Mouse (Mus musculus) embryonic facial prominence, embryonic 12.5 days (tissue): ENCODE data around the gene Lce1h. TPM values are rescaled to one million over a fixed set of nuclear protein-coding genes. Genes with fewer than 3 reads are reported as not detected.

Experiments used
- ATAC-seq: fragments of 200-750 bp; cut with Nextera tagmentation; 2 replicates; pipeline ENCODE4 v1.8.0; 2017; ENCODE audit not compliant: insufficient number of reproducible peaks, insufficient read depth, low FRiP score, low TSS enrichment
- H3K27ac ChIP-seq: fragments of 300-500 bp; sonication (generic); 2 replicates; pipeline ENCODE4 v1.5.1; 2016; ENCODE audit warnings: mild to moderate bottlenecking
- H3K27me3 ChIP-seq: fragments of 300-500 bp; sonication (generic); 2 replicates; pipeline ENCODE4 v1.6.1; 2016; ENCODE audit warnings: mild to moderate bottlenecking, moderate library complexity
- H3K36me3 ChIP-seq: fragments of 300-500 bp; sonication (generic); 2 replicates; pipeline ENCODE4 v1.6.1; 2016; ENCODE audit warnings: mild to moderate bottlenecking
- H3K4me1 ChIP-seq: fragments of 300-500 bp; sonication (generic); 2 replicates; pipeline ENCODE4 v1.6.1; 2016
- H3K4me2 ChIP-seq: fragments of 300-500 bp; sonication (generic); replicated peaks from 2 replicates; pipeline ENCODE4 v1.6.1; 2016; ENCODE audit warnings: mild to moderate bottlenecking, moderate library complexity
- H3K4me3 ChIP-seq: fragments of 300-500 bp; sonication (generic); 2 replicates; pipeline ENCODE4 v1.5.1; 2016; ENCODE audit warnings: mild to moderate bottlenecking
- H3K9ac ChIP-seq: fragments of 300-500 bp; sonication (generic); 2 replicates; pipeline ENCODE4 v1.6.1; 2016; ENCODE audit warnings: mild to moderate bottlenecking, moderate library complexity
- H3K9me3 ChIP-seq: fragments of 300-500 bp; sonication (generic); 2 replicates; pipeline ENCODE4 v1.6.1; 2016; ENCODE audit warnings: mild to moderate bottlenecking, moderate library complexity
- WGBS: fragments of 180-500 bp; shearing (Covaris S2); methylation state at CpG from one replicate; pipeline ENCODE4 v1.1.7; 2016; 5-methylcytosine and 5-hydroxymethylcytosine counted together
- polyA plus RNA-seq: library from polyadenylated mRNA; unstranded; fragments of >200 nt; fragmentation: Nextera tagmentation; extraction: Ambion mirVana; gene quantifications from 2 replicates; pipeline ENCODE4 v1.2.1, GENCODE M21; 2016

Gene Lce1h
- polyA plus RNA-seq = not detected in 2 replicates

GRCm38 (mm10) chr3:92764965-92765364 lies at the start of gene Lce1h:
Gene Lce1h (minus strand): TSS chr3:92765065.
- Histone ChIP-seq H3K4me3 (no peak within 1 kb of the TSS), H3K36me3 (no peaks in the 10 kb centered on the region), H3K9me3 (no peaks in the 10 kb centered on the region), H3K9ac (no peak within 1 kb of the TSS), H3K27me3 (no peaks in the 10 kb centered on the region), H3K4me2 (no peak within 1 kb of the TSS), H3K27ac (no peak within 1 kb of the TSS), H3K4me1 (no peaks in the 10 kb centered on the region)
- 97% methylated on average over 1 of the region's 1 CpGs for WGBS
- ATAC-seq = no peak

DNA sequence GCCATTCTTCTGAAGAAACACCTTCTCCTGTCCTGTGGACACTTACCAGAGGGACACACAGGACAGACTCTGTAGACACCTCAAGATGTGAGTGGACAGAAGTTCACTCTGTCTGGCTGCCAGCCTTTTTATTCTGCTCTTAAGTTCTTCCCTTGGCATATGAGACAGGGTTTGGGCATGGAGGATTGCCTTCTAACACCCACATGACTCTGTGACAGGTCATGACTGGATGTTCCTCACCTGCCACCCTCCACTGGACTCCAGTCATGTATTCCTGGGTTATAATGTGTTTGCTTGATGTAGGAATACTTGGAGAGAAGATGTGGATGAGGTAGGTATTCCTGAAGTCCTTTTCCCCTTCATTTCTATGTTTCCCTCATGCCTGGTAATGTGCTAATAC lies 42.9 kb upstream of the Lce1h start, which contains the start of gene Lce1k:
Gene Lce1k, minus strand, starts transcription at position 101 of the 400 bp plus-strand sequence.
- Histone ChIP-seq H3K36me3 (no peaks in the 10 kb centered on the region), H3K4me1 (no peaks in the 10 kb centered on the region), H3K9ac (no peak within 1 kb of the TSS), H3K4me3 (no peak within 1 kb of the TSS), H3K27ac (no peak within 1 kb of the TSS), H3K27me3 (no peaks in the 10 kb centered on the region), H3K9me3 (no peaks in the 10 kb centered on the region), H3K4me2 (no peak within 1 kb of the TSS)
- no peak for ATAC-seq

DNA sequence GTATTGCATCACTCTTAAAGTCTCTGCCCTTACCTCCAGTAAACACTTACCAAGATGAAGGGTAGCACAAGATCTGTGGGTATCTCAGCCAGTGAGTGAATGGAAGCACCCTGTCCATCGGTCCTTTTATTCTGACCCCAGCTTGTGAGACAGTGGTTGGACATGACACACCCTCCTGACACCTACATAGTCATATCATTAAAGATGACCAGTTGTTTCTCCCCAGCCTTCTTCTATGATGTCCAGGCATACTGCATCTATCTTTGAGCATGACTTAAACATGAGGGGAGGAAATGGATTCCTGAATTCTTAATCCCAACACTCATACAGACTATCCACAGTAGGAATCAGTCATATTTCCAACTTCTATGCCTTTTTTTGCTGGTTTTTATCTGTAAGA lies 25.5 kb upstream of the Lce1h start, which contains the start of gene Lce1j:
Gene Lce1j, minus strand, starts transcription at position 101 of the 400 bp plus-strand sequence.
- Histone ChIP-seq H3K4me1 (no peaks in the 10 kb centered on the region), H3K9me3 (no peaks in the 10 kb centered on the region), H3K4me2 (no peak within 1 kb of the TSS), H3K27ac (no peak within 1 kb of the TSS), H3K9ac (no peak within 1 kb of the TSS), H3K36me3 (no peaks in the 10 kb centered on the region), H3K4me3 (no peak within 1 kb of the TSS), H3K27me3 (no peaks in the 10 kb centered on the region)
- ATAC-seq = no peak
- 79% methylated on average over 1 of the region's 1 CpGs for WGBS

DNA sequence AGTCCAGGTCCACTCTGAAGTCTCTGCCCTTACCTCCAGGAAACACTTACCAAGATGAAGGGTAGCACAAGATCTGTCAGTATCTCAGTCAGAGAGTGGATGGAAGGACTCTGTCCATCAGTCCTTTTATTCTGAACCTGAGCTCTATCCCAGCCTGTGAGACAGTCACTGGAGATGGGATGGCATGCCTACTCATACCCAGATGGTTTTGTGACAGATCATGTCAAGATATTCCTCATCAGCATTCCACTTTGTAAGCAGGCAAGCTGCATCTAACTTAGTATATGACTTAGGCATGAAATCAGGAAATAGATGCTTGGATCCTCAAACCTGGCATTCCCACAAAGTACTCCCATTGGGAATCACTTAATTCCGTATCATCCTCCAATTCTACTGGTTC lies 13.9 kb upstream of the Lce1h start, which contains the start of gene Lce1i:
Gene Lce1i, minus strand, starts transcription at position 101 of the 400 bp plus-strand sequence.
- Histone ChIP-seq H3K4me1 (no peaks in the 10 kb centered on the region), H3K9me3 (no peaks in the 10 kb centered on the region), H3K36me3 (no peaks in the 10 kb centered on the region), H3K4me3 (no peak within 1 kb of the TSS), H3K27me3 (no peaks in the 10 kb centered on the region), H3K27ac (no peak within 1 kb of the TSS), H3K9ac (no peak within 1 kb of the TSS), H3K4me2 (no peak within 1 kb of the TSS)
- no peak for ATAC-seq
- 78% methylated on average over 1 of the region's 1 CpGs for WGBS

DNA sequence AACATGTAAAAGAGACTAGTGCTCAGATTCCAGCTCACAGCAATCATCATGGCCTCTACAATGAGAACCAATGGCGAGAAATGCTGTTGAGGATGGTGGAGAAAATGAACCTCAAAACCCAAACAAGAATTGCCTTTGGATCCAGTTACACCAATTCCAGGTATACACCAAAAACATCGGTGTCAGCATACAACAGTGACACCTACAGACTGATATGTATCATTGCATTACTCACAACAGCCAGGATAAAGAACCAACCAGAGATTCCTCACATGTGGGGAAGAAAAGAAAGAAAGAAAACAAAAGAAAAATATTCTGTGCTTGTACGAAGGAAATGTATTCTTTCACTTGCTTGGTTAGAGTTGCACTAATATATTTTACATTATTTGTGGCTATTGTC lies 6.7 kb upstream of the Lce1h start:
- WGBS = 22% methylated on average over 3 of the region's 3 CpGs
- Histone ChIP-seq H3K36me3 (no peaks in the 10 kb centered on the region), H3K27ac (no peak overlapping the region), H3K4me3 (no peak overlapping the region), H3K9ac (no peak overlapping the region), H3K27me3 (no peaks in the 10 kb centered on the region), H3K9me3 (no peaks in the 10 kb centered on the region), H3K4me2 (no peak overlapping the region), H3K4me1 (no peaks in the 10 kb centered on the region)
- ATAC-seq = no peak

- Histone ChIP-seq H3K36me3 (no peaks in the 10 kb centered on the region), H3K27ac (no peak overlapping the region), H3K4me3 (no peak overlapping the region), H3K4me2 (no peak overlapping the region), H3K9ac (no peak overlapping the region), H3K4me1 (no peaks in the 10 kb centered on the region), H3K27me3 (no peaks in the 10 kb centered on the region), H3K9me3 (no peaks in the 10 kb centered on the region)
- no peak for ATAC-seq
- WGBS = 34% methylated on average over 3 of the region's 3 CpGs
Measured at GRCm38 (mm10) chr3:92753197-92753596, 11.7 kb downstream of the Lce1h start.

DNA sequence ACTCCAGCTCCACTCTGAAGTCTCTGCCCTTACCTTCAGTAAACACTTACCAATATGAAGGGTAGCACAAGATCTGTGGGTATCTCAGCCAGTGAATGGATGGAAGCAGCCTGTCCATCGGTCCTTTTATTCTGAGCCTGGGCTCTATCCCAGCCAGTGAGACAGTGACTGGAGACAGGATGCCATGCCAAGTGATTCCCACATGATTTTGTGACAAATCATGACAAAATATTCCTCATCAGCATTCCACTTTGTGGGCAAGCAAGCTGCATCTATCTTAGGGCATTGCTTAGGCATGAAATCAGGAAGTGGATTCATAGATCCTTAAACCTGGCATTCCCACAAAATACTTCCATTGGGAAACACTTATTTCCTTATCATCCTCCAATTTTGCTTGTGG lies 12.6 kb downstream of the Lce1h start, which contains the start of gene Lce1g:
Gene Lce1g, minus strand, starts transcription at position 101 of the 400 bp plus-strand sequence.
- Histone ChIP-seq H3K9ac (no peak within 1 kb of the TSS), H3K27ac (no peak within 1 kb of the TSS), H3K36me3 (no peaks in the 10 kb centered on the region), H3K4me3 (no peak within 1 kb of the TSS), H3K4me1 (no peaks in the 10 kb centered on the region), H3K9me3 (no peaks in the 10 kb centered on the region), H3K27me3 (no peaks in the 10 kb centered on the region), H3K4me2 (no peak within 1 kb of the TSS)
- 94% methylated on average over 1 of the region's 1 CpGs for WGBS
- no peak for ATAC-seq

DNA sequence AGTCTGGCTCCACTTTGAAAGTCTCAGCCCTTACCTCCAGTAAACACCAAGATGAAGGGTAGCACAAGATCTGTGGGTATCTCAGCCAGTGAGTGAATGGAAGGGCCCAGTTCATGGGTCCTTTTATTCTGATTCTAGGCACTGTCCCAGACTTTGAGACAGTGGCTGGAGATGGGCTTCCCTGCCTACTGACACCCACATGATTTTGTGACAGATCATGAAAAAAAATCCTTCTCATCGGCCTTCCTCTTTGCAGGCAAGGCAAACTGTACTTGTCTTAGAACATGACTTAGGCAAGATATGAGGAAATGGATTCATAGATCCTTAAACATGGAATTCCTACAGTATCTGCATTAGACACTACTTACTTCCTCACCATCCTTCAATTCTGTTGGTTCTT lies 25.9 kb downstream of the Lce1h start, which contains the start of gene Gm38119:
Gene Gm38119, minus strand, starts transcription at position 101 of the 400 bp plus-strand sequence.
- Histone ChIP-seq H3K27me3 (no peaks in the 10 kb centered on the region), H3K4me2 (no peak within 1 kb of the TSS), H3K36me3 (no peaks in the 10 kb centered on the region), H3K9me3 (no peaks in the 10 kb centered on the region), H3K4me1 (no peaks in the 10 kb centered on the region), H3K4me3 (no peak within 1 kb of the TSS), H3K27ac (no peak within 1 kb of the TSS), H3K9ac (no peak within 1 kb of the TSS)
- ATAC-seq = no peak
- WGBS = 81% methylated on average over 1 of the region's 1 CpGs

GRCm38 (mm10) chr3:92722631-92723030 lies 42.2 kb downstream of the Lce1h start:
- WGBS = 82% methylated on average over 5 of the region's 5 CpGs
- no peak for ATAC-seq

DNA sequence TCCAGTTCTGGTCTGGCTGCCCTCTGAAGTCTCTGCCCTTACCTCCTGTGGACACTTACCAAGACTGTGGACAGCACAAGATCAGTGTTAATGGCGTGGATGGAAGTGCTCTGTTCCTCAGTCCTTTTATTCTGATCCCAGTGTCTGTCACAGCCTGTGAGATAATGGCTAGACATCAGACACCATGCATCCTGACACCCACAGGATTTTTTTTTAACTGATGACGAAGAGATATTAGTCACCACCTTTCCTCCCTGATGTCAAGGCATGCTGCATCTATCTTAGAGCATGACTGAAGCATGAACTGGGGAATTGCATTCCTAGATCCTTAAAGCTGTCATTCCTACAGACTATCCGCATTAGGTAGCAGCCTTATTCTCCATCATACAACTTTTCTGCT lies 44.6 kb downstream of the Lce1h start, which contains the start of gene Lce1f:
Gene Lce1f, minus strand, starts transcription at position 101 of the 400 bp plus-strand sequence.
- 74% methylated on average over 3 of the region's 3 CpGs for WGBS
- no peak for ATAC-seq
- Histone ChIP-seq H3K27me3 (no peaks in the 10 kb centered on the region), H3K9ac (no peak within 1 kb of the TSS), H3K9me3 (no peaks in the 10 kb centered on the region), H3K4me1 (no peaks in the 10 kb centered on the region), H3K36me3 (no peaks in the 10 kb centered on the region), H3K4me2 (no peak within 1 kb of the TSS), H3K4me3 (no peak within 1 kb of the TSS), H3K27ac (no peak within 1 kb of the TSS)

More at GRCm38 (mm10) chr3:92722631-92723030, 42.2 kb downstream of the Lce1h start:
- Histone ChIP-seq H3K27ac (no peak overlapping the region), H3K4me2 (no peak overlapping the region), H3K27me3 (no peaks in the 10 kb centered on the region), H3K36me3 (no peaks in the 10 kb centered on the region), H3K9ac (no peak overlapping the region), H3K9me3 (no peaks in the 10 kb centered on the region), H3K4me1 (no peaks in the 10 kb centered on the region), H3K4me3 (no peak overlapping the region)

DNA sequence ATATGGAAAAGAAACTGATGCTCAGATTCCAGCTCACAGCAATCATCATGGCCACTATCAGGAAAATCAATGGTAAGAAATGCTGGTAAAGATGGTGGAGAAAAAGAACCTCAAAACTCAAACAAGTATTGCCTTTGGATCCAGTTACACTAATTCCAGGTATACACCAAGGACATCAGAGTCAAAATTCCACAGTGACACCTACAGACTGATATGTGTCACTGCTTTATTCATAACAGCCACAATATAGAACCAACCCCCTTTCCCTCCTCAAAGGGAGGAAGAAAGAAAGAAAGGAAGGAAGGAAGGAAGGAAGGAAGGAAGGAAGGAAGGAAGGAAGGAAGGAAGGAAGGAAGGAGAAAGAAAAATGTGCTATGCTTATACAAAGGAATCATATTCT lies 49.7 kb downstream of the Lce1h start:
- no peaks in the 10 kb centered on the region for H3K9me3 ChIP-seq

More for the DNA sequence above, 49.7 kb downstream of the Lce1h start:
- Histone ChIP-seq H3K4me3 (no peak overlapping the region), H3K4me2 (no peak overlapping the region), H3K27ac (no peak overlapping the region), H3K9ac (no peak overlapping the region), H3K27me3 (no peaks in the 10 kb centered on the region), H3K36me3 (no peaks in the 10 kb centered on the region), H3K4me1 (no peaks in the 10 kb centered on the region)
- no peak for ATAC-seq
